Comparison of ENCODE assay signal across 10 mouse cellular contexts in genomic region chr8:94995336-94995893, GRCm38 (mm10). TPM values are rescaled to one million over a fixed set of nuclear protein-coding genes. Genes with fewer than 3 reads are reported as not detected.
DNase-seq lines count a peak whose midpoint lies in the region; ATAC-seq lines count a peak whose summit lies in the region.
"Had no signal": no experiment of that assay in that cellular context is flagged by ENCODE, and none has a peak within 500 bp of the region (broad histone marks: within the 10 kb centered on the region; RNA-seq: fewer than 3 reads in every experiment).

No protein-coding gene starts in this region.

- no peak for ATAC-seq in hindbrain, embryonic 12.5 days (ENCODE audit: low FRiP score)
- ATAC-seq in midbrain, embryonic 15.5 days (replicated peaks) = no peak; the same call in 1 of the 2 replicates
- ATAC-seq in kidney, embryonic 14.5 days (ENCODE audit: low FRiP score, low TSS enrichment) = no peak
- ATAC-seq in heart, embryonic 12.5 days (ENCODE audit: insufficient number of reproducible peaks, low FRiP score) = no peak

- no peaks in the 10 kb centered on the region for H3K27me3 ChIP-seq in hindbrain, embryonic 12.5 days
- no peaks in the 10 kb centered on the region for H3K27me3 ChIP-seq in midbrain, embryonic 15.5 days (replicated peaks)
- H3K27me3 ChIP-seq in kidney, embryonic 14.5 days (ENCODE audit: control insufficient read depth, insufficient read depth, low read length) = no peaks in the 10 kb centered on the region
- H3K27me3 ChIP-seq in heart, embryonic 12.5 days (replicated peaks) = no peaks in the 10 kb centered on the region

- peaks cover 76% of the 10 kb centered on the region for H3K4me1 ChIP-seq in hindbrain, embryonic 12.5 days
- peaks cover 84% of the 10 kb centered on the region for H3K4me1 ChIP-seq in midbrain, embryonic 15.5 days
- H3K4me1 ChIP-seq in kidney, embryonic 14.5 days (ENCODE audit: control insufficient read depth, insufficient read depth, low read length) = peaks cover 33% of the 10 kb centered on the region
- peaks cover 66% of the 10 kb centered on the region for H3K4me1 ChIP-seq in heart, embryonic 12.5 days (replicated peaks)

- 39% methylated on average over 5 of the region's 5 CpGs for WGBS in hindbrain, embryonic 12.5 days
- 12% methylated on average over 5 of the region's 5 CpGs for WGBS in midbrain, embryonic 15.5 days
- WGBS in kidney, embryonic 14.5 days = 84% methylated on average over 5 of the region's 5 CpGs
- 83% methylated on average over 5 of the region's 5 CpGs for WGBS in heart, embryonic 12.5 days

- DNase-seq in layer of hippocampus, adult 11-12 months (ENCODE audit: low spot score) = peak; percentile 53
- no peak for DNase-seq in layer of hippocampus, postnatal 25 days (ENCODE audit: extremely low spot score in 1 of 2, low spot score in 1 of 2)
- DNase-seq in adrenal gland, postnatal 36 days = peak; percentile 68 to 76
- DNase-seq in heart, adult 18-20 months = no peak

- H3K9ac ChIP-seq in hindbrain, embryonic 12.5 days = peak overlapping the region; percentile 93
- H3K9ac ChIP-seq in midbrain, embryonic 15.5 days = peak overlapping the region; percentile 64
- H3K9ac ChIP-seq in kidney, embryonic 14.5 days (ENCODE audit: low read depth, low read length) = no peak overlapping the region
- no peak overlapping the region for H3K9ac ChIP-seq in heart, embryonic 12.5 days
- H3K9ac ChIP-seq: limb, embryonic 12.5 days had no signal

- peak overlapping the region; percentile 62 for H3K4me3 ChIP-seq in hindbrain, embryonic 12.5 days
- H3K4me3 ChIP-seq in midbrain, embryonic 15.5 days = peak overlapping the region; percentile 45
- no peak overlapping the region for H3K4me3 ChIP-seq in kidney, embryonic 14.5 days (ENCODE audit: low read length)
- H3K4me3 ChIP-seq in heart, embryonic 12.5 days = no peak overlapping the region
- H3K4me3 ChIP-seq: heart, embryonic 10.5 days; limb, embryonic 12.5 days had no signal

- peak overlapping the region; percentile 96 for H3K27ac ChIP-seq in hindbrain, embryonic 12.5 days
- H3K27ac ChIP-seq in midbrain, embryonic 15.5 days = peak overlapping the region; percentile 95
- no peak overlapping the region for H3K27ac ChIP-seq in kidney, embryonic 14.5 days (ENCODE audit: low read depth, low read length)
- H3K27ac ChIP-seq in heart, embryonic 12.5 days (ENCODE audit: poor library complexity, severe bottlenecking) = no peak overlapping the region
- H3K27ac ChIP-seq: heart, embryonic 10.5 days had no signal

- no peaks in the 10 kb centered on the region for H3K36me3 ChIP-seq in hindbrain, embryonic 12.5 days
- H3K36me3 ChIP-seq in midbrain, embryonic 15.5 days (replicated peaks) = no peaks in the 10 kb centered on the region
- no peaks in the 10 kb centered on the region for H3K36me3 ChIP-seq in kidney, embryonic 14.5 days (ENCODE audit: control insufficient read depth, insufficient read depth, low read length)
- H3K36me3 ChIP-seq in heart, embryonic 12.5 days = no peaks in the 10 kb centered on the region
- H3K36me3 ChIP-seq: heart, embryonic 10.5 days; limb, embryonic 12.5 days had no signal

- peak overlapping the region; percentile 77 for H3K4me2 ChIP-seq in hindbrain, embryonic 12.5 days (replicated peaks)
- peak overlapping the region; percentile 62 for H3K4me2 ChIP-seq in midbrain, embryonic 15.5 days
- no peak overlapping the region for H3K4me2 ChIP-seq in kidney, embryonic 14.5 days (replicated peaks; ENCODE audit: low read depth, low read length)
- H3K4me2 ChIP-seq in heart, embryonic 12.5 days = no peak overlapping the region
- H3K4me2 ChIP-seq: limb, embryonic 12.5 days had no signal

- no peaks in the 10 kb centered on the region for H3K9me3 ChIP-seq in hindbrain, embryonic 12.5 days (replicated peaks)
- no peaks in the 10 kb centered on the region for H3K9me3 ChIP-seq in midbrain, embryonic 15.5 days
- H3K9me3 ChIP-seq in kidney, embryonic 14.5 days (ENCODE audit: control insufficient read depth, low read length) = no peaks in the 10 kb centered on the region
- H3K9me3 ChIP-seq in heart, embryonic 12.5 days (replicated peaks) = no peaks in the 10 kb centered on the region
- H3K9me3 ChIP-seq: heart, embryonic 10.5 days; limb, embryonic 12.5 days had no signal

RNA-seq across cellular contexts. Expression of gene Adgrg1, which starts 20.9 kb away (rescaled TPM):
- 100 to 1,000 TPM; 101 to 103 TPM for total RNA-seq in layer of hippocampus, postnatal 25 days (2021)
- 10 to 100 TPM; 15.1 to 23.4 TPM for total RNA-seq in adrenal gland, postnatal 36 days (2021)
- polyA plus RNA-seq in hindbrain, embryonic 12.5 days (2016; fragmentation: Nextera tagmentation; extraction: Ambion mirVana) = 187 and 194 TPM in 2 replicates
- polyA plus RNA-seq in midbrain, embryonic 15.5 days (2015; fragmentation: Nextera tagmentation; extraction: Ambion mirVana) = 147 and 156 TPM in 2 replicates
- polyA plus RNA-seq in kidney, embryonic 14.5 days (2014; fragmentation: Nextera tagmentation; extraction: Ambion mirVana) = 15.5 and 31.3 TPM in 2 replicates
- polyA plus RNA-seq in heart, embryonic 12.5 days (2016; fragmentation: Nextera tagmentation; extraction: Ambion mirVana) = 4.9 and 6.0 TPM in 2 replicates
- 10 to 100 TPM; 60.8 to 62.2 TPM for total RNA-seq in heart, adult 18-20 months (2021)

RNA-seq across cellular contexts. Expression of gene Adgrg3, which starts 22.1 kb away (rescaled TPM):
- under 1 TPM; 0.21 to 0.22 TPM for total RNA-seq in layer of hippocampus, postnatal 25 days (2021)
- total RNA-seq in adrenal gland, postnatal 36 days (2021) = 1 to 10 TPM; 3.2 to 3.7 TPM
- 1.9 TPM in 2 replicates for polyA plus RNA-seq in hindbrain, embryonic 12.5 days (2016; fragmentation: Nextera tagmentation; extraction: Ambion mirVana)
- polyA plus RNA-seq in midbrain, embryonic 15.5 days (2015; fragmentation: Nextera tagmentation; extraction: Ambion mirVana) = 0.88 and 1.3 TPM in 2 replicates
- 2.9 and 3.8 TPM in 2 replicates for polyA plus RNA-seq in kidney, embryonic 14.5 days (2014; fragmentation: Nextera tagmentation; extraction: Ambion mirVana)
- polyA plus RNA-seq in heart, embryonic 12.5 days (2016; fragmentation: Nextera tagmentation; extraction: Ambion mirVana) = 2.7 and 3.1 TPM in 2 replicates
- total RNA-seq in heart, adult 18-20 months (2021) = 1 to 10 TPM; 1.5 TPM

RNA-seq across cellular contexts. Expression of gene Drc7, which starts 59.5 kb away (rescaled TPM):
- total RNA-seq in layer of hippocampus, postnatal 25 days (2021) = 1 to 10 TPM; 1.4 to 1.5 TPM
- not detected for total RNA-seq in adrenal gland, postnatal 36 days (2021)
- 1.3 and 2.3 TPM in 2 replicates for polyA plus RNA-seq in hindbrain, embryonic 12.5 days (2016; fragmentation: Nextera tagmentation; extraction: Ambion mirVana)
- 1.5 and 1.9 TPM in 2 replicates for polyA plus RNA-seq in midbrain, embryonic 15.5 days (2015; fragmentation: Nextera tagmentation; extraction: Ambion mirVana)
- not detected in 2 replicates for polyA plus RNA-seq in kidney, embryonic 14.5 days (2014; fragmentation: Nextera tagmentation; extraction: Ambion mirVana)
- not detected in 2 replicates for polyA plus RNA-seq in heart, embryonic 12.5 days (2016; fragmentation: Nextera tagmentation; extraction: Ambion mirVana)
- total RNA-seq in heart, adult 18-20 months (2021) = not detected
- polyA plus RNA-seq: heart, embryonic 10.5 days; limb, embryonic 12.5 days had no signal

Comparison
In these comparisons a context has a peak if more than half of its experiments do, and no peak if none do; other contexts are left out.
1. DNase-seq: peak in layer of hippocampus, adult 11-12 months (single experiment) and adrenal gland, postnatal 36 days (2 of 2); none in layer of hippocampus, postnatal 25 days (0 of 2) and heart, adult 18-20 months (0 of 2).
2. H3K27ac ChIP-seq: peak in hindbrain, embryonic 12.5 days (single experiment) and midbrain, embryonic 15.5 days (single experiment); none in kidney, embryonic 14.5 days (single experiment) and heart, embryonic 12.5 days (single experiment).
3. H3K4me2 ChIP-seq: peak in hindbrain, embryonic 12.5 days (single experiment) and midbrain, embryonic 15.5 days (single experiment); none in kidney, embryonic 14.5 days (single experiment) and heart, embryonic 12.5 days (single experiment).
4. H3K4me3 ChIP-seq: peak in hindbrain, embryonic 12.5 days (single experiment) and midbrain, embryonic 15.5 days (single experiment); none in kidney, embryonic 14.5 days (single experiment) and heart, embryonic 12.5 days (single experiment).
5. H3K9ac ChIP-seq: peak in hindbrain, embryonic 12.5 days (single experiment) and midbrain, embryonic 15.5 days (single experiment); none in kidney, embryonic 14.5 days (single experiment) and heart, embryonic 12.5 days (single experiment).